Mouse (Mus musculus): Measurements from ENCODE around the gene Mif. TPM values are rescaled to one million over a fixed set of nuclear protein-coding genes. Genes with fewer than 3 reads are reported as not detected.
"Not testable (repeated sequence)": the region's sequence is repeated elsewhere in the genome, so short reads cannot be mapped to it uniquely, and the experiment has no call there.

The Mif gene
- polyA plus RNA-seq (2012; fragmentation: generic; extraction: Trizol), result 2,436 TPM
- long read RNA-seq, experiment 1, transcript Mif-202 (2 exons, 600 nt), result minor isoform, 14 of 719 reads
- long read RNA-seq, experiment 1, transcript Mif-201 (3 exons, 544 nt), result major isoform, 700 of 719 reads
- long read RNA-seq, experiment 1, partial matches to known transcripts, result 0 of 719 reads
- long read RNA-seq, experiment 1, other reads (novel, unspliced or antisense), result 5 of 719 reads
- long read RNA-seq, experiment 2, transcript Mif-201 (3 exons, 544 nt), result major isoform, 206 of 208 reads
- long read RNA-seq, experiment 2, partial matches to known transcripts, result 0 of 208 reads
- long read RNA-seq, experiment 2, other reads (novel, unspliced or antisense), result 2 of 208 reads

DNA sequence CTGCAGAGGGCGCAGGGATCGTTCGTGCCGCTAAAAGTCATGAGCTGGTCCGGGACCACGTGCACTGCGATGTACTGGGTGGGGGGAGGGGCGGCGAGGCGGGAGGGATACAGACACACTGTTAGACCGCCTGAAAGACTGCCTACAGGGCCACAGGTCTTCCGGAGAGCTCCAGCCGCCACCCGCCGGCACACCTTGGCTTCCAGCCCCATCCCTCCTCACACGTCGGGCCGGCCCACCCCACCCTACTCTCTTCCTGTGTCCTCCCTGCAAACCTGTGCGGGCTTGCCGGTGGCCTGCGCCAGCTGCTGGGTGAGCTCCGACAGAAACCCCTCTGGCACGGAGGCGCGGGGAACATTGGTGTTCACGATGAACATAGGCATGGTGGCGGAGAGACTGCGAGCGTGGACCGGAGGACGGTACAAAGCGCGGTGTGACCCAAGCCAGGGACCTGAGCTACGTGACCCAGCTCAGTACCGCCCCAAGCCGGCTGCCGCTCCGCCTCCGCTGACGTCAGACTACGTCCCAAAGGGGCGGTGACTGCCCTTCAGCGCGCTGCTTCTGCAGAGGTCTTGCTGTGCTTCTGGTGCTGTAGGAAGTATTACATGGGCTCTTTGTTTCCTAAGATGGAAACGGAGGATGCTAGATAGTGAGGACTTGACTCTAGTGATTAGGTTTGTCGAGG lies at the start of gene Mif:
TSS of gene Mif (minus strand) at position 455 of the 685 bp plus-strand sequence.
- TF ChIP-seq MAX (IDR thresholded peaks at IDR 0.05), result peak; percentile 42
- not testable (repeated sequence) for H3K27me3 ChIP-seq (ENCODE audit: control insufficient read depth, insufficient read depth, insufficient read length)
- Histone ChIP-seq H3K79me2 (ENCODE audit: control insufficient read depth, insufficient read depth) (peaks cover 28% of the 10 kb centered on the region), H3K36me3 (ENCODE audit: control insufficient read depth, insufficient read depth) (peaks cover 22% of the 10 kb centered on the region), H3K79me3 (ENCODE audit: low read depth) (peaks cover 14% of the 10 kb centered on the region), H3ac (ENCODE audit: control insufficient read depth, insufficient read length, low read depth) (peak within 1 kb of the TSS; percentile 71), H3K4me3 (ENCODE audit: insufficient read depth, poor library complexity, severe bottlenecking) (peak within 1 kb of the TSS; percentile 83)

DNA sequence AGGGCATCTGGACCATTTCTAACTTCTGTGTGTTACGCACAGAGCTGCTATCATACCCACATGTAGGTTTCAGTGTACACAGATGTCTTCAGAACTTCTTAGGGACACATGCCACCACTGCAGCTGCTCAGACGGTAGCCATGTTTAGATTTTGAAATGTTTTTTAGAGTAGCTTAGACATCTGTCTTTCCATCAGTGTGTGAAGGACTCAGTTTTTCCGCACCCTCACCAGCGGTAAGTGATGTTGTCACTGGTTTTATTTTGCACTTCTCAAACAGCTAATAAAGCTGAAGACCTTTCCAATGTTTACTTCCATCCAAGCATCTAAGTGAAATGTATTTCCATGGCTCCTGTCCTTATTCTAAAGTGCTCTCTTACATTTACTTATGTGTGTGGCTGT lies 46.8 kb upstream of the Mif start:
- Histone ChIP-seq H3K79me2 (ENCODE audit: control insufficient read depth, insufficient read depth) (peaks cover 16% of the 10 kb centered on the region), H3K27me3 (ENCODE audit: control insufficient read depth, insufficient read depth, insufficient read length) (no peaks in the 10 kb centered on the region), H3K79me3 (ENCODE audit: low read depth) (peaks cover 1% of the 10 kb centered on the region), H3K36me3 (ENCODE audit: control insufficient read depth, insufficient read depth) (peaks cover 92% of the 10 kb centered on the region), H3ac (ENCODE audit: control insufficient read depth, insufficient read length, low read depth) (no peak overlapping the region), H3K4me3 (ENCODE audit: insufficient read depth, poor library complexity, severe bottlenecking) (no peak overlapping the region)
- TF ChIP-seq MYOD1 (IDR thresholded peaks at IDR 0.05; ENCODE audit: control insufficient read depth, insufficient read length, low read depth) (no peak), MAX (IDR thresholded peaks at IDR 0.05) (no peak), CEBPB (IDR thresholded peaks at IDR 0.05; ENCODE audit: low read depth) (no peak), FOSL1 (IDR thresholded peaks at IDR 0.05; ENCODE audit: insufficient read depth, low read length, poor library complexity, severe bottlenecking) (no peak), MYOG (IDR thresholded peaks at IDR 0.05; ENCODE audit: control insufficient read depth, extremely low read depth, insufficient read length) (no peak), USF1 (IDR thresholded peaks at IDR 0.05; ENCODE audit: low read depth) (no peak), CTCF (IDR thresholded peaks at IDR 0.05; ENCODE audit: control insufficient read depth, insufficient read depth, insufficient read length) (no peak)

DNA sequence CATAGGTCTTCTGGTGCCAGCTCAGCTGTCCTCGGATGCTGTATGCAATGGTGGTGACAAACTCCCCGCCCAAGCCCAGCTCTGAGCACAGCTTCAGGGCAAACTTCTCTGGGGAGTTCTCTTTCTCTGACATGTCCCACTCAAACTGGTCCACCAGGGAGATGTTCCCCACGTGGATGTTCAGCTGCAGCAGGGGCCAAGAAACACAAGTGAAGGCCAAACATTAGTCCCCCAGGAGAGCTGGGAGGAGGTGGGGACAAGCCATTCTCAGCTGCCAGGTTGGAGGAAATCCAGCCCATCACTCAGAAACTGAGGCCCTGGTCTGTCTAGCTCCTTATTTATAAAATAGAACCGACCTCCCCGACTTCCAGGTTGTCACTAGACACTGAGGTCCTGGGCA lies 44.4 kb upstream of the Mif start:
- peaks cover 1% of the 10 kb centered on the region for H3K79me3 ChIP-seq (ENCODE audit: low read depth)
- TF ChIP-seq MAX (IDR thresholded peaks at IDR 0.05) (no peak), FOSL1 (IDR thresholded peaks at IDR 0.05; ENCODE audit: insufficient read depth, low read length, poor library complexity, severe bottlenecking) (no peak), MYOG (IDR thresholded peaks at IDR 0.05; ENCODE audit: control insufficient read depth, extremely low read depth, insufficient read length) (no peak), CTCF (IDR thresholded peaks at IDR 0.05; ENCODE audit: control insufficient read depth, insufficient read depth, insufficient read length) (no peak), USF1 (IDR thresholded peaks at IDR 0.05; ENCODE audit: low read depth) (no peak), CEBPB (IDR thresholded peaks at IDR 0.05; ENCODE audit: low read depth) (no peak), MYOD1 (IDR thresholded peaks at IDR 0.05; ENCODE audit: control insufficient read depth, insufficient read length, low read depth) (no peak)
- no peak overlapping the region for H3K4me3 ChIP-seq (ENCODE audit: insufficient read depth, poor library complexity, severe bottlenecking)
- peaks cover 26% of the 10 kb centered on the region for H3K79me2 ChIP-seq (ENCODE audit: control insufficient read depth, insufficient read depth)
- no peak overlapping the region for H3ac ChIP-seq (ENCODE audit: control insufficient read depth, insufficient read length, low read depth)
- peaks cover 89% of the 10 kb centered on the region for H3K36me3 ChIP-seq (ENCODE audit: control insufficient read depth, insufficient read depth)
- no peaks in the 10 kb centered on the region for H3K27me3 ChIP-seq (ENCODE audit: control insufficient read depth, insufficient read depth, insufficient read length)

DNA sequence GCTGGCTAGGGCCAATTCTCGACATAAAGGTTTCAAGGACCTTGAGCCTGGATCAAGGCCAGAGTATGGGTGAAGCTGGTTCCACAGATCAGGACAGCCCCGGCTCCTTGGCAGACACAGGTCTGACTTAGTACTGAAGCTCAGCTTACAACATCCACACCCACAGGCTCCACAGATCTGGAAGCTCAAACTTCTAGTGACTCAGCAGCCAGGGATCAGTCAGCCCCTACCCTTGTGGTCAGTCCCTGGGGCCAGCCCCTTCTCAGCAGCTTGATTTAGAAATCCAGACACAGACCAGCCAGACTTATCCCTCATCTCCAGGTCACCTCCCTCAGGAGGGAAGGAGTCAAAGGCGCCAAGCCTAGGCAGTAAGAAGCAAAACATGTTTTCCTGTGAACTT lies 38.8 kb upstream of the Mif start:
- peak; percentile 2 for TF ChIP-seq MYOD1 (IDR thresholded peaks at IDR 0.05; ENCODE audit: control insufficient read depth, insufficient read length, low read depth)
- TF ChIP-seq MYOG (IDR thresholded peaks at IDR 0.05; ENCODE audit: control insufficient read depth, extremely low read depth, insufficient read length), result no peak
- peak; percentile 23 for TF ChIP-seq FOSL1 (IDR thresholded peaks at IDR 0.05; ENCODE audit: insufficient read depth, low read length, poor library complexity, severe bottlenecking)
- Histone ChIP-seq H3K27me3 (ENCODE audit: control insufficient read depth, insufficient read depth, insufficient read length) (no peaks in the 10 kb centered on the region), H3K36me3 (ENCODE audit: control insufficient read depth, insufficient read depth) (peaks cover 82% of the 10 kb centered on the region), H3ac (ENCODE audit: control insufficient read depth, insufficient read length, low read depth) (no peak overlapping the region), H3K79me3 (ENCODE audit: low read depth) (peaks cover 2% of the 10 kb centered on the region), H3K79me2 (ENCODE audit: control insufficient read depth, insufficient read depth) (peaks cover 48% of the 10 kb centered on the region), H3K4me3 (ENCODE audit: insufficient read depth, poor library complexity, severe bottlenecking) (no peak overlapping the region)

DNA sequence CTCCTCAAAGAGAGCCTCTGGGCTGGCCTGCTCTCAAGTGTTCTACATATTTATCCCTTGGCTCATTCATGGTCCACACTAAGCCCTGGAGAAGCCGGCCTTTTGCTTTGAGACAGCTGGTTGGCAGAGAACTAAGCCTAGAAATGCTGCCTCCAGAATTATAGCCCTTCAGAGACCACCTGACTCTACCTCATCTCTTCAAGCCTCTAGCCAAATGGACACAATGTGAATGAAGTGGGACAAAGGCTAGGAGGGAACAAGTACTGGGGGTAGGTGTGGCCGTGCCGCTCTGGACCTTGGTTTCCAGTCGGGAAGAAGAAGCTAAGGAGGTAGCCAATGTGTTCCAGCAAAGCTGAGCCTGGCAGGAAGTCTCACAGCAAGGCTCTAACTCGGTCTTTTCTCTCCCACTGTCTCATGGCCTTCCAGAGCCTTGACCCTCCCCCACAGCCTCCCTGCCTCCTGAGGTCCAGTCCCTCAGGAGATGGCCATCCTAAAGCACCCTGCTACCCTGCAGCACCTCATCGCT lies 38.1 kb upstream of the Mif start:
- H3K4me3 ChIP-seq (ENCODE audit: insufficient read depth, poor library complexity, severe bottlenecking), result no peak overlapping the region
- no peak overlapping the region for H3ac ChIP-seq (ENCODE audit: control insufficient read depth, insufficient read length, low read depth)
- H3K27me3 ChIP-seq (ENCODE audit: control insufficient read depth, insufficient read depth, insufficient read length), result no peaks in the 10 kb centered on the region
- peaks cover 48% of the 10 kb centered on the region for H3K79me2 ChIP-seq (ENCODE audit: control insufficient read depth, insufficient read depth)
- H3K79me3 ChIP-seq (ENCODE audit: low read depth), result peaks cover 2% of the 10 kb centered on the region
- H3K36me3 ChIP-seq (ENCODE audit: control insufficient read depth, insufficient read depth), result peaks cover 79% of the 10 kb centered on the region
- TF ChIP-seq MYOG (IDR thresholded peaks at IDR 0.05; ENCODE audit: control insufficient read depth, extremely low read depth, insufficient read length) (no peak), MAX (IDR thresholded peaks at IDR 0.05) (no peak), CTCF (IDR thresholded peaks at IDR 0.05; ENCODE audit: control insufficient read depth, insufficient read depth, insufficient read length) (no peak), USF1 (IDR thresholded peaks at IDR 0.05; ENCODE audit: low read depth) (no peak)

DNA sequence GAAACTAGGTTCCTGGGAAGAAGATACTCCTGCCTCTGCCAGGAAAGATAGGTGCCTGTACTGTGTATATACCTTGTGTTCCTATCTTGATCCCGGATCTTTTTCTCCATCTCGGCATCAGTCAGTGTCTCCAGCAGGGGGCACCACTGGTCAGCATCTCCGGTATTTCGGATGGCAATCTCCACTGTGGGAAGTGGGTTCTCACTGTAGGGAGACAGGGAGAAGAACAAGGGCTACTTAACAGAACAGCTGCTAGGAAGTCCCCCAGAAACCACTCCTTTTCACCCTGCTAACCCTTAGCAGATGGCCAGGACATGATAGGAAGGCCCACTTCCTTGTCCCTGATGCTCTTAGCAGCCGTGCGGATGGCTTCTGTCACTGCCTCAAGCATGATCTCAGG lies 37.3 kb upstream of the Mif start:
- TF ChIP-seq CTCF (IDR thresholded peaks at IDR 0.05; ENCODE audit: control insufficient read depth, insufficient read depth, insufficient read length) (peak; percentile 56), FOSL1 (IDR thresholded peaks at IDR 0.05; ENCODE audit: insufficient read depth, low read length, poor library complexity, severe bottlenecking) (no peak)
- peaks cover 2% of the 10 kb centered on the region for H3K79me3 ChIP-seq (ENCODE audit: low read depth)
- H3K4me3 ChIP-seq (ENCODE audit: insufficient read depth, poor library complexity, severe bottlenecking), result no peak overlapping the region
- H3K27me3 ChIP-seq (ENCODE audit: control insufficient read depth, insufficient read depth, insufficient read length), result no peaks in the 10 kb centered on the region
- H3K79me2 ChIP-seq (ENCODE audit: control insufficient read depth, insufficient read depth), result peaks cover 44% of the 10 kb centered on the region
- H3ac ChIP-seq (ENCODE audit: control insufficient read depth, insufficient read length, low read depth), result peak overlapping the region; percentile 15
- H3K36me3 ChIP-seq (ENCODE audit: control insufficient read depth, insufficient read depth), result peaks cover 79% of the 10 kb centered on the region

All from C2C12 (cell line).